Mouse (Mus musculus): ENCODE measurements around the gene Fndc9.

Fndc9 gene

DNA sequence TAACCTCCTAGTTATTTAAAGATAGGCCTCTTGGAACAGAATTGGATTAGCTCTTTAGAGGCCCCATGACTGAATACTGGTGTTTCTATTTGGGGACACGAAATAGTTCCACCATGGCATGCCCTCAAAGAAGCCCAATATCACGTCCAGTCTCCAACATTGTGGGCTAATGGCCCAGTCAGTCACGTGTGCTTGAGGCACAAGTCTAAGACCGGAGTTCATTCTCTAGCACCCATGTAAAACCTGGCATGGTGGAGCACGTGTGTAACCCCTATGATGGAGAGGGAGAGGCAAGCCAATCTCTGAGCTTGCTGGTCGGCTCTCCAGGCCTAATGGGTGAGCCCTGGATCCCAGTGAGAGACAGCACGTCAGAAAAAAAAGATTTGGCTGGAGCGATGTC is 40.8 kb downstream of the Fndc9 start:
- DNase-seq (ENCODE audit: low spot score in 2 of 2) = no peak

DNA sequence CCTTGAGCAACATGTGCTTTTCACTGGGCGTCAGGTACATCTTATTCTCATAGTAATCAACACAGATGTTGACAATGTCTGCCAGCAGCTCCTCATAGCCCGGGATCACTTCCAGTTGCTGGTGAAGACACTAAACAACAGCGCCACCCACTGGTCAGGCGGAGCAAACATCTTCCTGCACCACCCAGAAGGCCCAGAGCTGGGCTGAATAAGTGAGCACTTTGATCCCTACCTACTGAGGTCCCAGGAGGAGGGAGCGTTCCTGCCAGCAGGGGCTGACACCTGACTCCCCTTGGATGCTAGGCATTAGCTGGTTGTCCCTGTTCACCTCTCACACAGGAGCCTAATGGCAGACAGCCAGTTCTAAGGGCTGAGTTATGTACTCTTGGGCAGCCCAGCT is 41.4 kb downstream of the Fndc9 start:
- peak in 1 of 2 experiments; percentile 56 for DNase-seq (ENCODE audit: low spot score in 2 of 2)

DNA sequence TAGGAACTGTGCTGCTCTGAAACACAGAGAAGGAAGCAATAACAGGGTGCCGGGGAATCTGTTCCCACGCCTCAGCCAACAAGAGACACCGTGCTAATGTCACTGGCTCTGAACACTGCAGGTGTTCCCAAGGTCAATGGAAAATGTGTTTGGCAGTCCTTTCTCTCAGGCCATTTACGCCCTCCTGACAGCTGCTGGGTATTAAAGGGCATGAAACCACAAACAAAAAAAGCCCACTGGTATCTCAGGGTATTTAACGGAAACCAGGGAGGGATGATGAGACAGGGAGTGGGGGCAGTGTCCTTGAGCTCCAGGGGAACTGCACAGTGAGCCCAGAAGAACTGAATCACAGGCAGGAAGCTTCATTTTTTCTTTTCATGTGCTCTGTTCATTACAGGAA is 42.8 kb downstream of the Fndc9 start:
- no peak for DNase-seq (ENCODE audit: low spot score in 2 of 2)

DNA sequence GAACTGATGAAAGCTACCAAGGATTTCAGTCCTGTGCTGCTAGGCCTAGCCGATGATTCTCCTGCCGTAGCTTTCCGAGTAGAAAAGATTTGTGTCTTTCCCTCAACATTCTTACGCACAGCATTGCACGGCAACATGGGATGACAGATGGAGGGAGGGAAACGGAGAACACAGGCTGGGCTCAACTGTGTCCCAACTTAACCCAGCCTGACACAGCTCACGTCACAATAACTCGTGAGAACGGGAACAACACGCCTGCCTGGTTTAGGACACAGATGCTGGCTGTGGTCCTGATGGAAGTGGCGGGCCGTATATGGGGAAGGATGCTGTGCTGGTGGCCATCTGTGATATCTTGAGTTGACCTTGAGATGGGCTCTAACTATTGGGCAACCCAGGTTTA is 43.4 kb downstream of the Fndc9 start:
- DNase-seq (ENCODE audit: low spot score in 2 of 2) = no peak

DNA sequence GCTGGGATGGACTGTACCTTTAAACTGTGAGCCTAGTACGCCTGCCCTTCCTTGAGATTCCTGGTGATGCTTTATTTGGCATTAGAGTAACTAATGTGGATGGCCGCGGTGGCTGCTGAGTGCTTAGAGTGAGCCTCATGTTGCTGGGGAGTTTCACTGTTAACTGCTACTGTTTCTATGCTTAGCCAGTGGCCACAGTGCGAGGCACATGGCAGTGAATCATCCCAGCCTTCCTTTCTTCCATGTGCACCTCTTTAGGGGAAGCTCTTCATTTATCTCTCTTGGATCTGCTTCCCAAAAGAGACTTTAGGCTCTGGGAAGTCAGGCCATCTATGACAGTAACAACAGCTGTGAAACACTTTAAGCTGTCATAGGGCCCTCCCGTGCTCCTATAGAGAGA is 47.3 kb downstream of the Fndc9 start:
- DNase-seq (ENCODE audit: low spot score in 2 of 2) = peak in 1 of 2 experiments; percentile 34

DNA sequence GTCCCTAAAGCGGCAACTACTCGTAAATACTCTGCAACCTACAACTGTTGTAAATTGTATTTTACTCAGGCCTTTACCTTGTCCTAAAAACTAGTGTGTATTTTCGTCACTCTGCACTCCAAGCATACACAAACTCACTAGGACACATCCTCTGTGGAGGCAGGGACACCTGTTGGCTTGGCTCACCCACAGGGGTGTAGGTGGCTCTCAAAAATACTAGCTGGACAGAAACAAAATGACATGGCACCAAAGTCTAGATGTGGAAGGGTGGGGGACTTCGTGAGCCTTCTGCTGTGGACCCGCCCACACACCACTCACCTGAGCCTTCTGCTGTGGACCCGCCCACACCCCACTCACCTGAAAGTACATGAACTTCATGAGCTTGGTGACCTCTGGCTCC is 48.5 kb downstream of the Fndc9 start:
- peak in 1 of 2 experiments; percentile 69 for DNase-seq (ENCODE audit: low spot score in 2 of 2)

DNA sequence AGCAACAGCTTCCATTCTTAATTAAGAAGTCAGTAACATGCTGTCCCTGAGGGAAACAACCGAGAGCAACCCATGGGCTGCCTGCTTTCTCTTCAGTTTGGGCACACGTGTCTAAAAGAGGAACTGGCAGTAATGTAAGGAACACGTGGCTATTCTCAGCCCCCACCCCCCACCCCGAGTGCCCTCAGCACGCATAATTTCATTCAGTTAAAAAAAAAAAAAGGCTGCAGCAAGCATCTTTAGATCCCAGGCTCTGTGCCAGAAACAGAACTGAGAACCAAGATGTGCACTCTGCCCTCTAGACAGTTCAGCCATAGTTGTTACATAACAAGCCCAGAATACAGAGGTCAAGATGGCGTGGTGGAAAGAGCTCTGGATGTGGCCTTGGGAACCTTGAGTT is 51.5 kb downstream of the Fndc9 start:
- no peak for DNase-seq (ENCODE audit: low spot score in 2 of 2)

DNA sequence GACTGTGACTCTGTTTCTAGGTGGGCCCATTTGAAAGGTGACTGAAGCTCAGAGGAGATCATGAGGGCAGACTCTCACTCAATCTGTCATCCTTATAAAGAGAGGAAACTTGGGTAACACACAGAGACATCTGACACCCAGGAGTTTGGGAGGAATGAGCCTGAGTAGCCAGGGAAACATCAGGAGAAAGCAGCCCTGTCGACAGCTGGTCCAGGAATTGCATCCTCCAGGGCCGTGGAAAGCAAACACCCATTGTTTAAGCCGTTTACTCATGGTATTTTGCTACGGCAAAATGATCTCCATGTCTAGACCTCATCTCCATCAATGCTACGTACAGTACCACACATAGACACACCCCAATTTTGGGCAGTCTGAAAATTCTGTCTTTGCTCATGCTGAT is 52.8 kb downstream of the Fndc9 start:
- no peak for DNase-seq (ENCODE audit: low spot score in 2 of 2)

DNA sequence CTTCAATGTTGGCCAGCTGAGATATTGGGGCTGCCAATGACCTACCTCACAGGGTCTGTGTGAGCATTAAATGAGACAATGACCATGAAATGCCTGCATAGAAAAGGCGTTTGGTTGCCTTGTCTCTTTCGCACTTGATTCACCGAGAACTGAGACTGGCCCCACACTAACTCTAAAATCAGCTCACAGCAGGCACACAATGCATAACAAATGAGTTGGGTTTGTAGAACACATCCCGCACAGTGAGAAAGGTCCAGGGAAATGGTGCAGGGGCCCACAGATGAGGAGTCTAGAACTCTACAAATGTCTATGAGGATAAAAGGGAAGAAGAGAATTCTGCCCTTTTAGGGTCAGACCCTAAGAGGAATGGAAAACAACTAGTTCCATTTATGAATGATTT is 53.7 kb downstream of the Fndc9 start:
- no peak for DNase-seq (ENCODE audit: low spot score in 2 of 2)

Measured in right cerebral cortex, adult 2 months (tissue).